Mouse (Mus musculus): ENCODE results near the gene Zfp541. TPM values are rescaled to one million over a fixed set of nuclear protein-coding genes. Genes with fewer than 3 reads are reported as not detected.

Zfp541 gene
- polyA plus RNA-seq, 1 experiment = not detected

- Histone ChIP-seq H3K4me3 (ENCODE audit: insufficient read depth, poor library complexity, severe bottlenecking) (no peak overlapping the region), H3ac (ENCODE audit: control insufficient read depth, insufficient read length, low read depth) (no peak overlapping the region), H3K36me3 (ENCODE audit: control insufficient read depth, insufficient read depth) (no peaks in the 10 kb centered on the region), H3K27me3 (ENCODE audit: control insufficient read depth, insufficient read depth, insufficient read length) (no peaks in the 10 kb centered on the region), H3K79me3 (ENCODE audit: low read depth) (peaks cover 21% of the 10 kb centered on the region), H3K79me2 (ENCODE audit: control insufficient read depth, insufficient read depth) (peaks cover 27% of the 10 kb centered on the region)
- TF ChIP-seq FOSL1 (IDR thresholded peaks at IDR 0.05; ENCODE audit: insufficient read depth, low read length, poor library complexity, severe bottlenecking) = no peak
- TF ChIP-seq USF1 (IDR thresholded peaks at IDR 0.05; ENCODE audit: low read depth) = no peak
- no peak for TF ChIP-seq CTCF (IDR thresholded peaks at IDR 0.05; ENCODE audit: control insufficient read depth, insufficient read depth, insufficient read length)
- no peak for TF ChIP-seq CEBPB (IDR thresholded peaks at IDR 0.05; ENCODE audit: low read depth)
- TF ChIP-seq MYOD1 (IDR thresholded peaks at IDR 0.05; ENCODE audit: control insufficient read depth, insufficient read length, low read depth) = no peak
- no peak for TF ChIP-seq MYOG (IDR thresholded peaks at IDR 0.05; ENCODE audit: control insufficient read depth, extremely low read depth, insufficient read length)
- TF ChIP-seq MAX (IDR thresholded peaks at IDR 0.05) = no peak
Observed at GRCm38 (mm10) chr7:16050600-16050999, 11.0 kb upstream of the Zfp541 start.

- H3K79me3 ChIP-seq (ENCODE audit: low read depth) = peaks cover 8% of the 10 kb centered on the region
- TF ChIP-seq MAX (IDR thresholded peaks at IDR 0.05) (peak; percentile 41), CTCF (IDR thresholded peaks at IDR 0.05; ENCODE audit: control insufficient read depth, insufficient read depth, insufficient read length) (peak; percentile 56), FOSL1 (IDR thresholded peaks at IDR 0.05; ENCODE audit: insufficient read depth, low read length, poor library complexity, severe bottlenecking) (no peak), MYOG (IDR thresholded peaks at IDR 0.05; ENCODE audit: control insufficient read depth, extremely low read depth, insufficient read length) (no peak), MYOD1 (IDR thresholded peaks at IDR 0.05; ENCODE audit: control insufficient read depth, insufficient read length, low read depth) (no peak), CEBPB (IDR thresholded peaks at IDR 0.05; ENCODE audit: low read depth) (no peak)
- peak overlapping the region; percentile 65 for H3ac ChIP-seq (ENCODE audit: control insufficient read depth, insufficient read length, low read depth)
- peaks cover 13% of the 10 kb centered on the region for H3K79me2 ChIP-seq (ENCODE audit: control insufficient read depth, insufficient read depth)
- no peaks in the 10 kb centered on the region for H3K36me3 ChIP-seq (ENCODE audit: control insufficient read depth, insufficient read depth)
- peak overlapping the region; percentile 37 for H3K4me3 ChIP-seq (ENCODE audit: insufficient read depth, poor library complexity, severe bottlenecking)
- no peaks in the 10 kb centered on the region for H3K27me3 ChIP-seq (ENCODE audit: control insufficient read depth, insufficient read depth, insufficient read length)
Observed at GRCm38 (mm10) chr7:16051883-16052595, 9.6 kb upstream of the Zfp541 start.

- Histone ChIP-seq H3K27me3 (ENCODE audit: control insufficient read depth, insufficient read depth, insufficient read length) (no peaks in the 10 kb centered on the region), H3K4me3 (ENCODE audit: insufficient read depth, poor library complexity, severe bottlenecking) (peak overlapping the region; percentile 37), H3K36me3 (ENCODE audit: control insufficient read depth, insufficient read depth) (no peaks in the 10 kb centered on the region), H3ac (ENCODE audit: control insufficient read depth, insufficient read length, low read depth) (peak overlapping the region; percentile 65), H3K79me3 (ENCODE audit: low read depth) (peaks cover 4% of the 10 kb centered on the region), H3K79me2 (ENCODE audit: control insufficient read depth, insufficient read depth) (peaks cover 6% of the 10 kb centered on the region)
- TF ChIP-seq MYOG (IDR thresholded peaks at IDR 0.05; ENCODE audit: control insufficient read depth, extremely low read depth, insufficient read length) (no peak), USF1 (IDR thresholded peaks at IDR 0.05; ENCODE audit: low read depth) (peak; percentile 35)
Observed at GRCm38 (mm10) chr7:16052684-16053083, 8.9 kb upstream of the Zfp541 start.

- Histone ChIP-seq H3K36me3 (ENCODE audit: control insufficient read depth, insufficient read depth) (no peaks in the 10 kb centered on the region), H3K27me3 (ENCODE audit: control insufficient read depth, insufficient read depth, insufficient read length) (no peaks in the 10 kb centered on the region), H3K79me3 (ENCODE audit: low read depth) (peaks cover 4% of the 10 kb centered on the region), H3ac (ENCODE audit: control insufficient read depth, insufficient read length, low read depth) (no peak overlapping the region), H3K4me3 (ENCODE audit: insufficient read depth, poor library complexity, severe bottlenecking) (no peak overlapping the region), H3K79me2 (ENCODE audit: control insufficient read depth, insufficient read depth) (peaks cover 5% of the 10 kb centered on the region)
- TF ChIP-seq MAX (IDR thresholded peaks at IDR 0.05) (no peak), MYOG (IDR thresholded peaks at IDR 0.05; ENCODE audit: control insufficient read depth, extremely low read depth, insufficient read length) (no peak), CEBPB (IDR thresholded peaks at IDR 0.05; ENCODE audit: low read depth) (peak; percentile 59), MYOD1 (IDR thresholded peaks at IDR 0.05; ENCODE audit: control insufficient read depth, insufficient read length, low read depth) (no peak), FOSL1 (IDR thresholded peaks at IDR 0.05; ENCODE audit: insufficient read depth, low read length, poor library complexity, severe bottlenecking) (no peak), CTCF (IDR thresholded peaks at IDR 0.05; ENCODE audit: control insufficient read depth, insufficient read depth, insufficient read length) (no peak), USF1 (IDR thresholded peaks at IDR 0.05; ENCODE audit: low read depth) (no peak)
Observed at GRCm38 (mm10) chr7:16053105-16053504, 8.5 kb upstream of the Zfp541 start.

GRCm38 (mm10) chr7:16054966-16055365 is 6.6 kb upstream of the Zfp541 start:
- Histone ChIP-seq H3K4me3 (ENCODE audit: insufficient read depth, poor library complexity, severe bottlenecking) (no peak overlapping the region), H3K79me3 (ENCODE audit: low read depth) (no peaks in the 10 kb centered on the region), H3ac (ENCODE audit: control insufficient read depth, insufficient read length, low read depth) (no peak overlapping the region), H3K79me2 (ENCODE audit: control insufficient read depth, insufficient read depth) (peaks cover under 1% of the 10 kb centered on the region), H3K36me3 (ENCODE audit: control insufficient read depth, insufficient read depth) (no peaks in the 10 kb centered on the region), H3K27me3 (ENCODE audit: control insufficient read depth, insufficient read depth, insufficient read length) (no peaks in the 10 kb centered on the region)
- TF ChIP-seq CTCF (IDR thresholded peaks at IDR 0.05; ENCODE audit: control insufficient read depth, insufficient read depth, insufficient read length) (no peak), MYOG (IDR thresholded peaks at IDR 0.05; ENCODE audit: control insufficient read depth, extremely low read depth, insufficient read length) (no peak), FOSL1 (IDR thresholded peaks at IDR 0.05; ENCODE audit: insufficient read depth, low read length, poor library complexity, severe bottlenecking) (no peak), CEBPB (IDR thresholded peaks at IDR 0.05; ENCODE audit: low read depth) (no peak), MAX (IDR thresholded peaks at IDR 0.05) (no peak), USF1 (IDR thresholded peaks at IDR 0.05; ENCODE audit: low read depth) (no peak), MYOD1 (IDR thresholded peaks at IDR 0.05; ENCODE audit: control insufficient read depth, insufficient read length, low read depth) (no peak)

GRCm38 (mm10) chr7:16055665-16056064 is 5.9 kb upstream of the Zfp541 start:
- TF ChIP-seq CTCF (IDR thresholded peaks at IDR 0.05; ENCODE audit: control insufficient read depth, insufficient read depth, insufficient read length) = no peak
- TF ChIP-seq MYOG (IDR thresholded peaks at IDR 0.05; ENCODE audit: control insufficient read depth, extremely low read depth, insufficient read length) = no peak
- no peak for TF ChIP-seq MYOD1 (IDR thresholded peaks at IDR 0.05; ENCODE audit: control insufficient read depth, insufficient read length, low read depth)
- TF ChIP-seq FOSL1 (IDR thresholded peaks at IDR 0.05; ENCODE audit: insufficient read depth, low read length, poor library complexity, severe bottlenecking) = no peak
- TF ChIP-seq CEBPB (IDR thresholded peaks at IDR 0.05; ENCODE audit: low read depth) = no peak
- TF ChIP-seq USF1 (IDR thresholded peaks at IDR 0.05; ENCODE audit: low read depth) = no peak
- H3ac ChIP-seq (ENCODE audit: control insufficient read depth, insufficient read length, low read depth) = no peak overlapping the region
- H3K27me3 ChIP-seq (ENCODE audit: control insufficient read depth, insufficient read depth, insufficient read length) = no peaks in the 10 kb centered on the region
- no peak overlapping the region for H3K4me3 ChIP-seq (ENCODE audit: insufficient read depth, poor library complexity, severe bottlenecking)
- no peaks in the 10 kb centered on the region for H3K79me2 ChIP-seq (ENCODE audit: control insufficient read depth, insufficient read depth)
- no peaks in the 10 kb centered on the region for H3K79me3 ChIP-seq (ENCODE audit: low read depth)
- H3K36me3 ChIP-seq (ENCODE audit: control insufficient read depth, insufficient read depth) = no peaks in the 10 kb centered on the region

Data from C2C12 (cell line).